In genomic region chr4:89442526-89442925, GRCm38 (mm10) we compare ENCODE assay signal across 26 mouse cellular contexts.
A peak's percentile ranks its signal among the peaks of the same experiment; 100 is the strongest.
DNase-seq lines count a peak whose midpoint lies in the region; ATAC-seq and TF ChIP-seq lines count a peak whose summit lies in the region.
"Had no signal": no experiment of that assay in that cellular context is flagged by ENCODE, and none has a peak within 500 bp of the region (broad histone marks: within the 10 kb centered on the region; RNA-seq: fewer than 3 reads in every experiment).

No protein-coding gene starts in this region.

- no peak for TF ChIP-seq POLR2A in lung, adult 2 months (IDR thresholded peaks at IDR 0.05; ENCODE audit: borderline replicate concordance, extremely low read depth, low read depth, low read length)

- no peak for TF ChIP-seq CTCF in lung, postnatal 0 days (IDR thresholded peaks at IDR 0.05)
- no peak for TF ChIP-seq CTCF in lung, adult 2 months (IDR thresholded peaks at IDR 0.05; ENCODE audit: insufficient read depth, low read length)

- TF ChIP-seq EP300 in lung, postnatal 0 days (IDR thresholded peaks at IDR 0.05) = peak; percentile 98

- no peak overlapping the region for H3K4me3 ChIP-seq in lung, postnatal 0 days (ENCODE audit: low read depth, low read length)
- no peak overlapping the region for H3K4me3 ChIP-seq in lung, adult 2 months (replicated peaks; ENCODE audit: extremely low read depth, low read depth, low read length)
- H3K4me3 ChIP-seq: embryonic facial prominence, embryonic 12.5 days; embryonic facial prominence, embryonic 15.5 days; forebrain, embryonic 15.5 days; heart, embryonic 12.5 days; heart, embryonic 15.5 days; hindbrain, embryonic 10.5 days; hindbrain, embryonic 13.5 days had no signal

- no peak overlapping the region for H3K4me2 ChIP-seq in lung, postnatal 0 days (replicated peaks; ENCODE audit: low read depth, low read length)
- H3K4me2 ChIP-seq: embryonic facial prominence, embryonic 12.5 days; embryonic facial prominence, embryonic 15.5 days; forebrain, embryonic 15.5 days; heart, embryonic 12.5 days; heart, embryonic 15.5 days; hindbrain, embryonic 13.5 days had no signal

- H3K9ac ChIP-seq in lung, postnatal 0 days (replicated peaks; ENCODE audit: low read depth) = no peak overlapping the region
- H3K9ac ChIP-seq: embryonic facial prominence, embryonic 12.5 days; embryonic facial prominence, embryonic 15.5 days; forebrain, embryonic 15.5 days; heart, embryonic 12.5 days; heart, embryonic 15.5 days; hindbrain, embryonic 13.5 days had no signal

- H3K36me3 ChIP-seq in lung, postnatal 0 days (ENCODE audit: insufficient read depth, low read length) = no peaks in the 10 kb centered on the region
- H3K36me3 ChIP-seq: embryonic facial prominence, embryonic 12.5 days; embryonic facial prominence, embryonic 15.5 days; forebrain, embryonic 15.5 days; heart, embryonic 12.5 days; heart, embryonic 15.5 days; hindbrain, embryonic 10.5 days; hindbrain, embryonic 13.5 days had no signal

- H3K4me1 ChIP-seq in lung, postnatal 0 days (ENCODE audit: insufficient read depth, low read depth, low read length) = peaks cover 3% of the 10 kb centered on the region; the same call in 1 of the 2 replicates
- peaks cover 7% of the 10 kb centered on the region for H3K4me1 ChIP-seq in lung, adult 2 months (ENCODE audit: control insufficient read depth, insufficient read depth, low read length)
- H3K4me1 ChIP-seq: embryonic facial prominence, embryonic 15.5 days; hindbrain, embryonic 13.5 days had no signal

- no peaks in the 10 kb centered on the region for H3K27me3 ChIP-seq in lung, postnatal 0 days (replicated peaks; ENCODE audit: insufficient read depth, low read length)
- H3K27me3 ChIP-seq: CH12.LX; embryonic facial prominence, embryonic 12.5 days; embryonic facial prominence, embryonic 15.5 days; forebrain, embryonic 15.5 days; heart, embryonic 12.5 days; heart, embryonic 15.5 days; hindbrain, embryonic 13.5 days had no signal

- ATAC-seq in lung, postnatal 0 days = no peak
- ATAC-seq: forebrain, embryonic 15.5 days; hindbrain, embryonic 16.5 days had no signal

- WGBS in lung, postnatal 0 days = 54% methylated on average over 1 of the region's 1 CpGs
- WGBS in lung, adult 2 months = 67% methylated on average over 1 of the region's 1 CpGs

- no peaks in the 10 kb centered on the region for H3K9me3 ChIP-seq in lung, postnatal 0 days (ENCODE audit: low read length)
- H3K9me3 ChIP-seq: embryonic facial prominence, embryonic 12.5 days; embryonic facial prominence, embryonic 15.5 days; forebrain, embryonic 15.5 days; heart, embryonic 12.5 days; heart, embryonic 15.5 days; hindbrain, embryonic 10.5 days; hindbrain, embryonic 13.5 days had no signal

- DNase-seq in lung, postnatal 0 days (ENCODE audit: low spot score) = peak; percentile 77
- no peak for DNase-seq in lung, adult 2 months
- peak; percentile 10 for DNase-seq in ES-CJ7 (ENCODE audit: low read depth, low spot score)
- DNase-seq in R1 (ENCODE audit: low read depth, low spot score) = peak; percentile 74
- DNase-seq in thymus, adult 18-20 months = no peak
- no peak for DNase-seq in ovary, postnatal 36 days (ENCODE audit: low spot score)
- DNase-seq: adrenal gland, adult 2 months; adrenal gland, postnatal 14 days; B cell, adult 2 months; cerebellum, adult 11 months; cerebellum, adult 2 months; cerebellum, adult 9-11 months; cerebellum, postnatal 25 days; gastrocnemius, postnatal 25 days; heart, adult 18-20 months; heart, postnatal 10 days; heart, postnatal 36 days had no signal

- peak overlapping the region; percentile 68; the same call in 1 of the 2 replicates for H3K27ac ChIP-seq in lung, postnatal 0 days (ENCODE audit: low read length)
- H3K27ac ChIP-seq: embryonic facial prominence, embryonic 12.5 days; embryonic facial prominence, embryonic 15.5 days; forebrain, embryonic 15.5 days; heart, embryonic 15.5 days; hindbrain, embryonic 10.5 days; hindbrain, embryonic 13.5 days had no signal

Comparison
In these comparisons a context has a peak if more than half of its experiments do, and no peak if none do; other contexts are left out.
1. DNase-seq: peak in lung, postnatal 0 days (single experiment), ES-CJ7 (single experiment) and R1 (single experiment); none in lung, adult 2 months (single experiment), thymus, adult 18-20 months (0 of 2) and ovary, postnatal 36 days (single experiment).